Mouse (Mus musculus): ENCODE measurements at regions not wholly inside any gene's neighbourhood (a gene's known extent, or its start where the extent isn't known, plus 50 kb on each side); places are given as distances from the start of the nearest gene placed in this dataset.
A peak's percentile ranks its signal among the peaks of the same experiment; 100 is the strongest.

GRCm38 (mm10) chr10:122515698-122516097 lies 67.4 kb downstream of the Avpr1a start:
- no peak for DNase-seq (ENCODE audit: low read depth, low spot score)

GRCm38 (mm10) chr10:122519274-122519790 lies 71.0 kb downstream of the Avpr1a start:
- DNase-seq (ENCODE audit: low read depth, low spot score) = no peak

- no peak for DNase-seq (ENCODE audit: low read depth, low spot score)
These were observed 71.7 kb downstream of the Avpr1a start for GRCm38 (mm10) chr10:122519981-122520380.

DNA sequence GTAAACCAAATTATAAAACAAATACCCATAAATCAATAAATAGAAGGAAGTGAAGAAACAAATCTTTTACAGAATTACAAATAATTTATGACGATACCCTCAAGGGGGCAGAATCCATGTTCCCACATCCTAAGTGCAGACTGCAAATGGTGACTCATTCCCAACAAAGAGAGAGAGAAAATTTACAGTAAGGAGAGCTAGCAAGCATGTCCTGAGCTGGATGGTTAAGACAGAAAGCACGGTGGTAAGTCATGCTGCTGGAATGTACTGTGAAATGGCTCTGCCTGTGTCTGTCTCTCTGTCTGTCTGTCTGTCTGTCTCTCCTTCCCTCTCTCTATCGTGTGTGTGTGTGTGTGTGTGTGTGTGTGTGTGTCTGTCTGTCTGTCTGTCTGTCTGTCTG lies 74.3 kb downstream of the Avpr1a start:
- no peak for DNase-seq (ENCODE audit: low read depth, low spot score)

DNA sequence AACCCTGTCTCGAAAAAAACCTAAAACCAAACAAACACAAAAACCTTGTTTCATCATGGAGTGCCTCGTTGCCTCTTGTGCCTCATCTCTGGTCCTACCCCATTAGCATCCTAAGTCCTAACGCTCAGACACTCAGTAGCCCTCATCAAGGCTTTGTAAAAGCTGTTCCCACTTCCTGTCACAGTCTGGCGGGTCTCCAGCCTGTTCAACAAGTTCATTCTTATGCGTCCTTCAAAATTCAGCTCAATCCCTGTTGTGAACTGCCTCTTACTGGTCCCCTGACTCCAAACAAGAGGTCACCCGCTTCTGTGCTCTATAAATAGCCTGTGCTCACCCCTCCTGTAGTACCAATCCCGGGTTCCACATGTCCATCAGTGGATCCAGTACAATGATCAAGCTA lies 77.1 kb downstream of the Avpr1a start:
- peak; percentile 72 for DNase-seq (ENCODE audit: low read depth, low spot score)

- DNase-seq (ENCODE audit: low read depth, low spot score) = peak; percentile 28
These were observed 77.5 kb downstream of the Avpr1a start for GRCm38 (mm10) chr10:122525807-122526206.

GRCm38 (mm10) chr10:122528222-122528621 lies 79.9 kb downstream of the Avpr1a start:
- DNase-seq (ENCODE audit: low read depth, low spot score) = no peak

DNA sequence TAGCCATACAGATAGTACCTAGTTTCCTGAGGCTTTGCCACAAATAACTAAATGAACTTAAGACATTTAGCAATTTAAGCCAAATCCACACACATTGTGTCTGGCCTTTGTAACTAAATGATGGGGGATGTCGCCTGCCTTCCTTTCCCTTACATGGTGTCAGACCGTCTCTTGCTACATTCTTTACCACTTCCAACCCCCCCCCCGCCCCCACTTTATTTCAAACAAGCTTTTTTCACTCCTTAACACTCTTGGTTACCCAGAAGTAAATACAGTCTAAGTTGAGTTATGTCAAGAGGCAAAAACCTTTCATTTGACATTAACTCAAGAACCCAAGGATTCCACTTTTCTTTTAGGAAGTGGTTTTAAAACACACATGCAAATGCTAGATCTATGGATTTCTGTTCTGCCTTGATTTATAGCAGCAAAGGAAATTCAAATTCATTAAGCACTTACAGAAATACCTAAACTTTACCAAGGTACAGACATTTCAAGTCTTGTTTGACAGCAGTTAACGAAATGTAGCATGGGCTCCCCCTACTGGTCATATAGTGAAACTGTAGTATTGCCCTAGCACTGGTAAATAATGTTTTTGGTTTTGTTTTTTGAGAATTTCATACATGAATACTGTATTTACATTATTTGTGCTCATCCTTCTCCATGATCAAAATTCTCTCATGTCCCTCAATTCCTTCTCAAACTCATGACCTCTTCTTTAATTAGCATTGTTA lies 80.8 kb downstream of the Avpr1a start:
- DNase-seq (ENCODE audit: low read depth, low spot score) = peak; percentile 53

- DNase-seq (ENCODE audit: low read depth, low spot score) = no peak
These were observed 86.4 kb downstream of the Avpr1a start for GRCm38 (mm10) chr10:122534714-122535113.

DNA sequence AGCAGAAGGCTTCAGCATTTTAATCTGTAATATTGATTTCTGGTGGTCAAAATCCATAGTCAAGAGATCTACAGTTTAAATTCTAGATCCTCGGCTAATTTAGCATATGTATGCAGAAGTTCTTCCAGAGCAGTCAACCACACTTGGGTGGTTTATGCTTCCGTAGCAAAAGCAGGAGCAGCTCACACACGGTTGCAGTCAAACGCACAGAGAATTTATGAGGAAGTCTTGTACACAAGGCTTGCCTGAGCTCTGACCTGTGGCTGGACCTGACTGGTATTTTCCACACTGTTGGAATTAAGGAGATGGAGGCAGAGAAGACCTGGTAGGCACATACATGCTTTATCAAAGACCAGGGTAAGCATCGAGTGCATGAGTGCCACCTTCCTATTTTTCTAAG lies 86.8 kb downstream of the Avpr1a start:
- DNase-seq (ENCODE audit: low read depth, low spot score) = no peak

GRCm38 (mm10) chr10:122539655-122540054 lies 91.4 kb downstream of the Avpr1a start:
- no peak for DNase-seq (ENCODE audit: low read depth, low spot score)

DNA sequence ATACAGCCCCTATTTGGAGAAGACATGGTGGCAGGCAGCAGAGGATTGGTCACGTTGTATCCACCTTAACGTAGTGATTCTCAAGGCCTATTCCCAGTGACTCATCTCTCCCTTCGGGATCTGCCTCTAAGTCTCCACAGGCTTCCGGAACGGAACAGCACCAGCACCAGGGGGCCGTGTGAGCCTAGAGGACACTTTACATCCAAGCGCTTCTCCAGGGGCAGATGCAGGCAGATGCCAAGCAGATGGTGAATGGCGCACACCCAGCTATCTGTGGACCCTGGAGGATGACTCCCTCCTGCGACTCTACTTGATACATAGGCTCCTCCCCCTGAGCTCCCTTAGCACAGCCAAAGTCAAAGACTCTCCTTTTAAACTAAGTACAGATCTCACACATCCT lies 94.3 kb downstream of the Avpr1a start:
- DNase-seq (ENCODE audit: low read depth, low spot score) = no peak

- DNase-seq (ENCODE audit: low read depth, low spot score) = peak; percentile 62
These were observed 95.9 kb downstream of the Avpr1a start for GRCm38 (mm10) chr10:122544096-122544720.

GRCm38 (mm10) chr10:122545029-122545428 lies 96.7 kb downstream of the Avpr1a start:
- DNase-seq (ENCODE audit: low read depth, low spot score) = no peak

DNA sequence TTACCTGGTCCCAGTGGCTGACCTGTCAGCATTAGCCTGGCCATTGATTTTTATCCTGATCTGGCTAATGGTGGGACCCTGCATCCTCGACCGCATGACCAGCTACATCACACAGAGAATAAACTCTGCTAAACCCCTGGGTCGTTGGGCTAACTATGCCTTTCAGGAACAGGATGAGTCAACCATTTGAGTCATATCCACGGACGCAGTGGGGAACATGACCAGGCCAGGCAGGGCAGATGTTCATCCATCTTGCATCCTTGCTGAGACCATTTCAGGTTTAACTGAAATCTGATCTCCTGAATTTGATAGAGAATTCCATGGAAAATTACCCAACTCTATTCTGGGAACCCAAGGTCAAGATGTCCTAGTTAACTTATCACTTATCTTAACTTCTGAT lies 103.3 kb downstream of the Avpr1a start:
- no peak for DNase-seq (ENCODE audit: low read depth, low spot score)

DNA sequence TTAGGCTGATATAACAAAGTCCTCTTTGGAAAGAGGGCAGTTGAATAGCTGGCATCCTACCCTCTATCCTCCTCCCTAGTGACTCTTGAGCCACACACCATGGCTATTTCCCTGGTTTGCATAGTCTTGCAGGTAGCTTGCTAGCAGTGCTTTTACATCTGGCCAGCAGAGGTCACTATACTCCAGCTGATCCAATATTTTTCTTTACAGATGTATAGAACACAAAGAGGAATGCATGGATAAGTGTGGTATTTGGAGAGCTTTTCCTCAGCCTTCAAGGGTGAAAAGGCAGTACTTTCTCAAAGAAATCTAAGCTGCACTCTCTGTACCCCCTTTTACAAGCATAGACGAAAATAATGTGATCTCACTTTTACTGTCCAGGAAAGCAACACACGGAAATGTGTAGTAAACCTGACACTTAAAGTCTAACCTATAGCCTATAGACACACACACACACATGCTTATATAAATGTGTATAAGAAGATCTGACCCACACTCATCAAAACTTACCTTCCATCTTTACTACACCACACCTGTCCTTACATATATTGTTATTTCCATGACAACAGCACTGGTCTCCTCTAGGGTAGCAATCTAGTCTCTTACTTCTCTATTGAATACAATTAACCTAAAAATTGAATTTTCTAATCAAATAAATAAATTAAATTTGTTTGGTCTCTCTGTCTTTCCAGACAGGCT lies 105.0 kb downstream of the Avpr1a start:
- DNase-seq (ENCODE audit: low read depth, low spot score) = peak; percentile 68

DNA sequence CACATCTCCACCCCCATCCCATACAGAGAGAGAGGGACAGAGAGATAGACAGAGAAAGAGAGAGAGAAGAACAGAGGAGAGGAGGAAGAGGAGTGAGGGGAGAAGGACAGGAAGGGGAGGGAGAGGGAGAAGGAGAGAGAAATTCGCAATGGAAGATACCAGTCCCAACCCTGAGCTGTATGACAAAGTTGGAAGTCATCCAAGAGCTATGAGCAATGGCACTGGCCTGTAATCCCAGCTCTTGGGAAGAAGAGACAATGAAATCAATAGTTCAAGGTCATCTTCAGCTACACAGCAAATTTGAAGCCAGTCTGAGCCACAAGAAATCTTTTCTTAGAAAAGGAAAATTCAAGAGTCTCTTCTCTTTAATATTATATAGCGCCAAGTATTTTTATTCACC lies 105.6 kb downstream of the Avpr1a start:
- DNase-seq (ENCODE audit: low read depth, low spot score) = no peak

DNA sequence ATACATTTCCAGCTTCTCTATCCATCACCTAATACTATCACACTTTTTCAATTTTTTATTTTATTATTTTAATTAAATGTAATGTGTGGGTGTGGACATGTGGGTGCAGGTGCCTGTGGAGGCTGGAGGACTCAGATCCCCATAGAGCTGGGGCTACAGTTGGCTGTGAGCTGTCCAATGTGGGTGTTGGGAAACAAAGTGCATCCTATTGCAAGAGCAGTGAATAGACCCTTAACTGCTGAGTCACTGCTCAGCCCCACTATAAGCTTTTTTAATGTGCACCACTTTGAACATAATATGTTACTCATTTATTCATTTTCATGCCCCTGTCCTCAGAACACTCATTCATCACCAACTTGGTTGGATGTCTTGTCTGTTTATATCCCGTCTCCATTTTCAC lies 110.4 kb downstream of the Avpr1a start:
- DNase-seq (ENCODE audit: low read depth, low spot score) = no peak

DNA sequence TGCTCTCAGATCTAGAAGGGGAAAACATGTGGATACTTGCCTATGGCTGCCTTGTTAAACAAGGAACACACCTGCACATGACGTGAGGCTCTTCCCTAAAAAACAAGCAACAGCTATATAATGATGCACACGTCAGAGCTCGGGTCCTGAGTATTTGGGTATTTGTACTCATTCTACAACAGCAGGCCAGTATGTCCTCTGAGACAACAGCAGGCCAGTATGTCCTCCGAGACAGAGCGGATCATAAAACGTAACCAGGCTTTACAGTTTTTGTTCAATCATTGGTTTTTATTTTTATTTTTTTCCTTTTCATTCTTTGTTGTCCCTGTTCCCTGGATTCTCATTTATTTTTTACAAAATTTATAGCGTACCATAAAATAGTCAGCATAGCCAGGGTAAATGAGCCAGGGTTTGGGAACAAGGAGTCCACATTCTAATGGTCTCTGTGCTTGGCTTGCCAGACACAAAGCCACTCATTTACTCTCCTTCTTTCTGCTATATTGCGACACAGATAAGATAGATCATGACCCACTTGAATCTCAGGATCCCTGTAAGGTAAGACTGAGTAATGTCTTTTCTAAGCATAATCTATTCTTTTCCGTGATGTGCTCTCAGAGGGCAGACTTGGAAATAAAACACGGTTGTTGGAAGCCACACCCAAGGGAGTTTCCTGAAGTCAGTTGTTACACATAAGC lies 111.8 kb downstream of the Avpr1a start:
- no peak for DNase-seq (ENCODE audit: low read depth, low spot score)

DNA sequence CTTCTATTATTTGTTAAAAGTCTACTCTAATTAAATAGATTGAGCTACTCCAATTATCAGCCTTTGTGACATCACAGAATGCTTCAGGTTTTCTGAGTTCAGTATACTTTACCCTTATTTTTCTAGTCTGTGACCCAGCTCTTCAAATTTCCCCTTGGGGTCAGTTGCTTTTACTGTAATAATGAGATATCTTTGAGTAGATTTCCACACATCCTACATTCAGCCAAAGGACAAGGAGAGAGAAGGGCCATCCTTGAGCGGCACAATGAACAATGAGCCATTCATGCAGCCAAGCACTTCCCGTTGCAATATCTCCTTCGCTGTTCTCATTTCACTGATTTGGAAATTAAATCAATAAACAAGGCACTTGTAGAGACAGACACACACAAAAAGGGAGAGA lies 113.6 kb downstream of the Avpr1a start:
- DNase-seq (ENCODE audit: low read depth, low spot score) = no peak

DNA sequence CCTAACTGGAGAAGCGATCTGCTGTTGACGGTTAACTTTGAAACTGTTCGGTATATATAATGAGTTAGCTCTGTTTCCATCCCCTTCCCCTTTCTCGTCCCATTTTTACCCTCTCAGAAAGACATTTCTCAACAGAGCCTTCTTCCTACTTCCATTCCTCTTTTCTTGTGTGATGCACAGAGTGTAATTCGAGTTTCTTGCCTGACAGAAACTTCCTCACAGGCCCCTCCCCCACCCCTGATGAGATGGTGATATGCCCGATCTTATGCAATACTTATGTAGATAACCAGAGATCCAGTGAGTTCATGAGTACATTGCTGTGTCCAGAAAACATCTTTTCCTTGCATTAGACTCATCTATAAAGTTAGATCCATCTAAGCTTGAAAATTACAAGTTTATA lies 114.2 kb downstream of the Avpr1a start:
- no peak for DNase-seq (ENCODE audit: low read depth, low spot score)

GRCm38 (mm10) chr10:122563973-122564372 lies 114.6 kb upstream of the Ppm1h start:
- DNase-seq (ENCODE audit: low read depth, low spot score) = no peak
